Mouse (Mus musculus) adrenal gland, postnatal 10 days (tissue): Measurements from ENCODE around the gene Zglp1. TPM values are rescaled to one million over a fixed set of nuclear protein-coding genes. Genes with fewer than 3 reads are reported as not detected.

Experiments used
- DNase-seq: peaks from one replicate; pipeline ENCODE4 v3.0.0; 2021; ENCODE audit warnings: mixed read lengths
- long read RNA-seq, 2 experiments: library from polyadenylated mRNA; stranded (forward); transcript quantifications; one replicate each; pipeline ENCODE4 v2.0.0; 2021
- total RNA-seq, 2 experiments: library from RNA; stranded (reverse); gene quantifications; 2 replicates each; pipeline ENCODE4 v1.2.3; 2021

Gene Zglp1
- not detected for total RNA-seq
- long read RNA-seq, experiment 1 = 0 reads
- long read RNA-seq, experiment 2, partial matches to known transcripts = 0 of 1 reads
- long read RNA-seq, experiment 2, other reads (novel, unspliced or antisense) = 0 of 1 reads

DNA sequence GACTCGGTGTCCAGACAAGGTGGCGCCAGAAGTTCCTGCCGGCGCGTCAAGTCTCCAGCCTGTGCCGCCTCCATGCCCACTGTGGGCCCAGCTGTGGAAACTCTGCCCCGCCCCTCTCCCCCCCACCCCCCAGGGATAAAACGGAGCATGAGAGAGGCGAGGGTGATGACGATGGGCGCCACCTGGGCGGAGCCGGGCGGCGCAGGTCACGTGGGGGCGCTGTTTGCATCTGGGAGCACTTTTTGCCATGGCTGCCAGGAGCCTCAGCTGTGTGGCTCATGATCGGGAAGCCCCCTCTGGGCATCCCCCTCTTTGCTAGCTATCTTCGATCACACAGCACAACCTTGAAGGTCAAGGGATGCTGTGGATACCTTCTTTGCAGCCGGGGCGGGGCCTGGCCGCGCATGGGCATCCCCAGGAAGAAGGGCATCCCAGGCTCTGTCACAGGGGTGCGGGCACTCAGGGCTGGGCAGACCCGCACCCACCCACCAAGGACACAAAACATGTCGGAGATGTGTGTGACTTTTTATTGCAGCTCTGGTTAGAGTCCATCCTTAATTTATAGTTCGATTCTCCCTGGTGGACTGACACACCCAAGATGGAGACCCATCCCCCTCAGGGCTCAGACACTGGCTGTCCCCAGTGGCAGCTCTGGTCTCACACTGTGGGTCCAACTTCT is at the start of gene Zglp1:
TSS of gene Zglp1 (minus strand) at position 88 of the 679 bp plus-strand sequence.
- no peak for DNase-seq

GRCm38 (mm10) chr9:21115105-21115504 is 48.2 kb upstream of the Zglp1 start:
- DNase-seq = no peak

GRCm38 (mm10) chr9:21114190-21114589 is 47.3 kb upstream of the Zglp1 start:
- DNase-seq = no peak

DNA sequence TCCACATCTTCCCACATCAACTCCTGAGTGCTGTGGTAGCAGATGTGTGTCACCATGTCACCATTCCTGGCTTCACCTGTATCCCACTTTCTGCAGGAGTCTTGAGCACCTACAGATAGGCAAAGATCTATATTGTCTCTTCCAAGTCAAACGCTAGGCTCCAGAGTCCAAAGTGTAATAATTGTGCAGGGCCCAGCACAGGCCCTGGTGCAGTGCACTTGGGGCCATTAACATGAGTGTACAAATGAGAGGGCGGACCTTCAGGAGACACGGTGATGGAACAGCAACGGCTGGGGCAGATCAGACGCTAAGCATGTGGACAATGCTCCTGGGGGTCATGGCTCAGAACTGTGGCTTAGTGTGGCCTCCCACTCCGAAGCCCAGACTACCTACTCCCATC is 46.9 kb upstream of the Zglp1 start:
- no peak for DNase-seq

GRCm38 (mm10) chr9:21107607-21108237 is 40.8 kb upstream of the Zglp1 start:
- DNase-seq = no peak

DNA sequence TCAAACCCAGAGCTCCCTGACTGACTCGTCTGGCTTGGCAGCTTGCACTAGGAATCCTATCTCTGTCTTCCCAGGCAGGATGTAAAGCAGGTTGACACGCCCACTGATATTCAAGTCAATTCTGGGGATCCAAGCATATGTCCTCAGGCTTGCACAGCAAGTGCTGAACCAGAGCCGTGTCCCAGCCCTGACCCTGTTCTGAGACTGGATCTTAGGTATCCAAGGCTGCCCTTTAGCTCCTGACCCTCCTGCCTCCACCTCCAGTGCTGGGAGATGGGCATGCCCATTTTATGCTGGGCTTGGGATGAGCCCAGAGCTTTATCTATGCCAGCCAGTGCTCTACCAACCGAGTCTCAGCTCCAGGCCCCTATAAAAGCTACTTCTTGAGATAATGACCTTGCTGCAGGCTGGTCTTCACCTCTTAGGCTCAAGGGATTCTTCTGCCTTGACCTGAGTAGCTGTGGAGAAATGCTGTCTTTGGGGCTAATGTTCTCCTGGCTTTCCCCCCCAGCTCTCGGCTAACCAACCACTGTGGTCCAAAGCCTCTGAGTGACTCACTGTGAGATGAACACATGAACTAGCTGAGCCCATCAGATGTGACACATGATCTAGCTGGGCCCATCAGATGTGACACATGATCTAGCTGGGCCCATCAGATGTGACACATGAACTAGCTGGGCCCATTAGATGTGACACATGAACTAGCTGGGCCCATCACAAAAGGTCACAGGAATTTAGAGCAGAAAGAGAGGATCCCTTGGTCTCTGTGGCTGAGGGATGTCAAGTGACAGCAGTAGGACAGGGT is 39.1 kb upstream of the Zglp1 start:
- DNase-seq = no peak

DNA sequence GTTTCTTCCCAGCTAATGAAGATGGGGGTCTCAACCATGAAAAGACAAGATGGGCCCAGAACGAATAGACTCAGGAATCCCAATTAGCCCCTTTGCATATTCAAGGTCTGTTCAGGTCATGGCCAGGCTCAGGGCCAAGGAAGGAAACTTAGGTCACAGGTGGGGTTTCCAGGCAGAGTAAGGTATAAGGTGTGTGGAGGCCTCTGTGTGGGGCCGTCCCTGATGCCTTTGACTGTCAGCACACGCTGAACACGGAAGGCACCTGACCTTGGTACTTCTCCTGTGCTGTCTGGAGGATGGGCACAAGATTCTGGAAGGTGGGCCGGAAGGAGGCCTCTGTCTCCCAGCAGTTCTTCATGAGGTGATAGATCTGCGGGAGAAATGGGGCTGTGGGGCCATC is 37.9 kb upstream of the Zglp1 start:
- no peak for DNase-seq

DNA sequence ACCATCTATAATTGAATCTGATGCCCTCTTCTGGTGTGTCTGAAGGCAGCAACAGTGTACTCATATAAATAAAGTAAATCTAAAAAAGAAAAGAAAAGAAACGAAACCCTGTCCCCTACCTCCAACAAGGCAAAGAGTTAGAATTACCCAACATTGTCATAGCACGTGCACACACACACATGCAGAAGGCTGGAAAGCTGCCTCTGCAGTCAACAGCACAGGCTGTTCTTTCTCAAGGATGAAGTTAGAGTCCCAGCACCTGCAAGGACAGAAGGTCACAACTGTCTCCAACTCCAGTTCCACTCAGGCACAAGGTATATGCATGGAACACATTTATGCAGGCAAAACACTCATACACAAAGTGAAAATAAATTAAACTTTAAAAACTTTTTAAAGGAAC is 35.2 kb upstream of the Zglp1 start:
- DNase-seq = no peak

DNA sequence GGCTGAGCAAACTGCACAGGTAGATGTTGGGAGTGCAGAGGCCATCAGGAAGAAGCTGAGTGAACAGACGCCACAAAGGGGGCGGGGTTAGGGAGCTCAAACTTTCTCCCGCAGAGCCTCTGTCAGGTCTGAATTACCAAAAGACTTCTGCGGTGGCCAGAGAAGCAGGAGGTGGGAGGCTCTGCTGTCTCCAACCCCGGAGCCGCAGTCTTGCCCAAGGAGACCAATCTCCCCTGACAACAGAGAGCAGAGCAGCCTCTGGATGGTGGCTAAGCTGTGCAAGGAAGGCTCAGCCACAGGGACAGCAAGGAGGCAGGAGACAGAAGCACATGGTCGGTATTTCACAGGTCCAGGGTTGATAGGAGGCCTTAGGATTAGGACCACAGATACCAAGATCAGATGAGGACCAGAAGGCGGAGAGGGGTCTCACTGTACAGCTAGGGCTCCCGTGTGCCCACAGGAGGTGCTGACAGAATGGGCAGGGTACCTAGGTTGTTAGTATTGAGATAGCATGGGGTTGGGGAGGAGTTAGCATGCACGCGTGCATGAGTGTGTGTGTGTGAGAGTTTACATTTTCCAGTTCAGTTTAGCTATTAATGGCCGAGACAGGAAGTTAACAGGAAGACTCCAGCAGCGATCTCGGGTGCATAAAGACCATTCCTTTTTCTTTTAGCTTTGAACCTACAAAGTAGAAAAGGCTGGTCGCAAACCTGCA is 33.7 kb upstream of the Zglp1 start:
- no peak for DNase-seq

DNA sequence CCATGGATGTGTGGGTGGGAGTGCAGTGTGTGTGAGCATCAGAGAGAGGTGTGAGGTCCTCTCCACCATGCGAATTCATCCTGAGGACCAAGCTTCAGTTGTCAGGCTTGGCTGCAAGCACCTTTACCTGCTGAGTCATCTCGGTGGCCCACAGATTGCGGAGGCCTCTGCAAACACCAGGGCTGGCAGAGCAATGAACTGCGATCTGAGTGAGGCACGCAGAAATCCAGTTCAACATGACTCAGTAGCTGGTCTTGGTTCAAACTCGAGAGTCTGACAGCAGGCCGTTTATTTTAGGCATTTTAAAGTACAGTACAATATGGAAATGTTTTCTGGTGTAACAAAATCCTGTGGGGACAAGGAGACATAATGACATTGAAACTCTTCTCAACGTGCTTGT is 30.9 kb upstream of the Zglp1 start:
- no peak for DNase-seq

DNA sequence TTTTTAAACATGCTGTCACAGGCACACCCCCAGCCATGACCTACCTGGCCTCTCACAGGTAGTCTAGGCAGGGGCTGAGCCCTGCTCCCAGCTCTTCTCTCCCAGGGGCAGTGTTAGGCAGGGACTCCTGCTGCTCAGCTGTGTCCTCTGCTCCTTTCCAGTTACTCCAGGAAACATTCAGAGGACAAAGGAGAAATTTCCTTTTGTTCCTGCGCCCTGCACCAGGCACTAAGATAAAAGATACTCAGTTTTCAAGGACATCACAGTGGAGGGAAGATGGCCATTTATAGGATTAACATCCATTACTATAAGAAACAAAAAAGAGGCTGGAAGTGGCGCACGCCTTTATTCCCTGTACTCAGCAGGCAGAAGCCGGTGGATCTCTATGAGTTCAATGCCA is 29.1 kb upstream of the Zglp1 start:
- no peak for DNase-seq

- no peak for DNase-seq
Measured at GRCm38 (mm10) chr9:21093423-21093822, 26.5 kb upstream of the Zglp1 start.

DNA sequence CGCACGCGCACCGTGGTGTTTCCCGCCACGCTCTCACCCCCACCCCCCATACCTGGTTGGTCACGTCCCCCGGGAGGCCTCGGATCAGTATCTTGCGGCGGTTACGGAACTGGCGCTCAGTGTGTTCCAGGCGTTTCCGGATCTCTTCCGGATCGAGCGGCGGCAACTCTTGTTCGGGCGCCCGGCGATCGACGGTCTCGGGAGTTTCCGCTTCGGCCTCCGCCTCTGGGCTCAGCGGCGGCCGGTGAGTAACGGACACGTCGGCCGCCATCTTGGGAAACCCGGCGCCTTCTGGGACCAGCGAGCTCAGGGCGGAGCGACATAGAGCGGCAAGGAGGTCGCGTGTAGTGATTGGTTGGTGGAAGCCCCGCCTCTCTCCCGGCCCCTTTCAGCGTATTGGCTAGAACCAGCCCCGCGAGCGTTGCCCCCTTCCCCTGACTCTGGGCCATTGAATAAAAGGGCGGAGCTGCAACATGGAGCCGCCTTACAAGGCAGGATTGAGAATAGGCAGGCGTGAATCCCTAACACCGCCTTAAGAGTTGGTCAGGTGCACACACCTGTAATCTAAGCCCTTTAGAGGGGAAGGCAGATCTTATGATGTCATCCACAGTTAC is 24.9 kb upstream of the Zglp1 start, which contains the start of the genes Gm38431 and Raver1:
TSS of gene Gm38431 (minus strand) at position 291 of the 614 bp plus-strand sequence.
TSS of gene Raver1 (minus strand) at position 302 of the 614 bp plus-strand sequence.
- DNase-seq = peak; percentile 98

- no peak for DNase-seq
Measured at GRCm38 (mm10) chr9:21090972-21091706, 24.2 kb upstream of the Zglp1 start.

GRCm38 (mm10) chr9:21090537-21090936 is 23.6 kb upstream of the Zglp1 start:
- DNase-seq = no peak

- no peak for DNase-seq
Measured at GRCm38 (mm10) chr9:21083324-21083723, 16.4 kb upstream of the Zglp1 start.

- peak; percentile 21 for DNase-seq
Measured at GRCm38 (mm10) chr9:21081127-21081526, 14.2 kb upstream of the Zglp1 start.

- DNase-seq = no peak
Measured at GRCm38 (mm10) chr9:21075625-21076024, 8.7 kb upstream of the Zglp1 start.

DNA sequence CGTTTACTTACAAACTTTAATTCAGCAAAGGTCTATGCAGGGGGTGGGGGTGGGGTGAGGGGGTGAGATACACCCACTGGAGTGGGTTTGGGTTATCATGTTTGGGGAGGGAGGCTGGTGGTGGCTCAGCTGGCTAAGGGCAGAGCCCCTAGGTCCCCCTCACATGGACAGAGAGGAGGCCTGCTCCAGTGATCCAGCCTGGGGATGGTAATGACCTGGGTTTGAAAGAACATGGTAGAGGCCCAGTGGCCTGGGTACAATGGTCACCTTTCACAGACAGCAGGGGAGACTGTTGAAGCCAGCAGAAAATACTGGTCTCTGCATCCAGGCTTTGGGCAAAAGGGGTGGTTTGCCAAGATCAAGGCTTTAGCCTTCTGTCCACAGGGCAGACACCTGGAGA is 7.3 kb upstream of the Zglp1 start:
- no peak for DNase-seq

- peak; percentile 93 for DNase-seq
Measured at GRCm38 (mm10) chr9:21073044-21073840, 6.3 kb upstream of the Zglp1 start, which contains the start of the genes Gm49373 and Fdx1l. Gene Gm49373, minus strand, starts transcription at chr9:21073096. Gene Fdx1l, minus strand, starts transcription at chr9:21073614.
